Mouse (Mus musculus): ENCODE measurements around the gene Slc30a7. TPM values are rescaled to one million over a fixed set of nuclear protein-coding genes. Genes with fewer than 3 reads are reported as not detected.
"Not testable (repeated sequence)": the region's sequence is repeated elsewhere in the genome, so short reads cannot be mapped to it uniquely, and the experiment has no call there.

The Slc30a7 gene
- polyA plus RNA-seq, 2 experiments = 34.3 to 39.8 TPM

- no peak for DNase-seq (ENCODE audit: low spot score)
- no peak for TF ChIP-seq POLR2A (IDR thresholded peaks at IDR 0.05; ENCODE audit: borderline replicate concordance, extremely low read depth, insufficient read depth, insufficient read length)
Observed at GRCm38 (mm10) chr3:115924401-115925190, 82.6 kb downstream of the Slc30a7 start.

GRCm38 (mm10) chr3:115907406-115907805 is 99.8 kb downstream of the Slc30a7 start:
- H3K4me3 ChIP-seq (replicated peaks; ENCODE audit: low read length); H3K36me3 ChIP-seq (ENCODE audit: control insufficient read depth, insufficient read depth, low read length); H3K27me3 ChIP-seq (ENCODE audit: control insufficient read depth, insufficient read depth, low read length); H3K9ac ChIP-seq (ENCODE audit: low read depth, low read length, severe bottlenecking); ATAC-seq (ENCODE audit: low FRiP score, low read depth); H3K27ac ChIP-seq (replicated peaks; ENCODE audit: low read depth, low read length); H3K9me3 ChIP-seq (ENCODE audit: control insufficient read depth, low read length); H3K4me1 ChIP-seq (ENCODE audit: control insufficient read depth, insufficient read depth, low read length); H3K4me2 ChIP-seq (replicated peaks; ENCODE audit: low read depth, low read length, severe bottlenecking); DNase-seq (ENCODE audit: low spot score): not testable (repeated sequence)
- 97% methylated on average over 8 of the region's 11 CpGs for WGBS

More at GRCm38 (mm10) chr3:115924401-115925190, 82.6 kb downstream of the Slc30a7 start:
- Histone ChIP-seq H3K27ac (replicated peaks; ENCODE audit: low read depth, low read length) (no peak overlapping the region), H3K27me3 (ENCODE audit: control insufficient read depth, insufficient read depth, low read length) (no peaks in the 10 kb centered on the region), H3K4me3 (replicated peaks; ENCODE audit: low read length) (no peak overlapping the region), H3K9ac (ENCODE audit: low read depth, low read length, severe bottlenecking) (no peak overlapping the region), H3K4me2 (replicated peaks; ENCODE audit: low read depth, low read length, severe bottlenecking) (no peak overlapping the region), H3K4me1 (ENCODE audit: control insufficient read depth, insufficient read depth, low read length) (no peaks in the 10 kb centered on the region), H3K9me3 (ENCODE audit: control insufficient read depth, low read length) (no peaks in the 10 kb centered on the region), H3K36me3 (ENCODE audit: control insufficient read depth, insufficient read depth, low read length) (peaks cover 6% of the 10 kb centered on the region)
- 85% methylated on average over 4 of the region's 4 CpGs for WGBS
- no peak for ATAC-seq (ENCODE audit: low FRiP score, low read depth)

- ATAC-seq (ENCODE audit: low FRiP score, low read depth) (no peak), DNase-seq (ENCODE audit: low spot score) (no peak)
- no peaks in the 10 kb centered on the region for H3K27me3 ChIP-seq (ENCODE audit: control insufficient read depth, insufficient read depth, low read length)
- no peak overlapping the region for H3K27ac ChIP-seq (replicated peaks; ENCODE audit: low read depth, low read length)
- H3K36me3 ChIP-seq (ENCODE audit: control insufficient read depth, insufficient read depth, low read length) = no peaks in the 10 kb centered on the region
- no peak overlapping the region for H3K9ac ChIP-seq (ENCODE audit: low read depth, low read length, severe bottlenecking)
- 89% methylated on average over 4 of the region's 4 CpGs for WGBS
- H3K9me3 ChIP-seq (ENCODE audit: control insufficient read depth, low read length) = no peaks in the 10 kb centered on the region
- H3K4me2 ChIP-seq (replicated peaks; ENCODE audit: low read depth, low read length, severe bottlenecking) = no peak overlapping the region
- TF ChIP-seq POLR2A (IDR thresholded peaks at IDR 0.05; ENCODE audit: borderline replicate concordance, extremely low read depth, insufficient read depth, insufficient read length) = no peak
- no peak overlapping the region for H3K4me3 ChIP-seq (replicated peaks; ENCODE audit: low read length)
- no peaks in the 10 kb centered on the region for H3K4me1 ChIP-seq (ENCODE audit: control insufficient read depth, insufficient read depth, low read length)
Observed at GRCm38 (mm10) chr3:115905567-115905966, 101.6 kb downstream of the Slc30a7 start.

GRCm38 (mm10) chr3:115905067-115905466 is 102.1 kb downstream of the Slc30a7 start:
- no peak overlapping the region for H3K4me2 ChIP-seq (replicated peaks; ENCODE audit: low read depth, low read length, severe bottlenecking)
- H3K9ac ChIP-seq (ENCODE audit: low read depth, low read length, severe bottlenecking) = no peak overlapping the region
- WGBS = 81% methylated on average over 3 of the region's 3 CpGs
- no peak for ATAC-seq (ENCODE audit: low FRiP score, low read depth)
- H3K4me3 ChIP-seq (replicated peaks; ENCODE audit: low read length) = no peak overlapping the region
- H3K4me1 ChIP-seq (ENCODE audit: control insufficient read depth, insufficient read depth, low read length) = no peaks in the 10 kb centered on the region
- no peaks in the 10 kb centered on the region for H3K36me3 ChIP-seq (ENCODE audit: control insufficient read depth, insufficient read depth, low read length)
- no peak for TF ChIP-seq POLR2A (IDR thresholded peaks at IDR 0.05; ENCODE audit: borderline replicate concordance, extremely low read depth, insufficient read depth, insufficient read length)
- no peak overlapping the region for H3K27ac ChIP-seq (replicated peaks; ENCODE audit: low read depth, low read length)
- H3K27me3 ChIP-seq (ENCODE audit: control insufficient read depth, insufficient read depth, low read length) = no peaks in the 10 kb centered on the region
- DNase-seq (ENCODE audit: low spot score) = no peak
- H3K9me3 ChIP-seq (ENCODE audit: control insufficient read depth, low read length) = no peaks in the 10 kb centered on the region

- no peak for ATAC-seq (ENCODE audit: low FRiP score, low read depth)
- H3K9ac ChIP-seq (ENCODE audit: low read depth, low read length, severe bottlenecking) = no peak overlapping the region
- H3K27ac ChIP-seq (replicated peaks; ENCODE audit: low read depth, low read length) = no peak overlapping the region
- WGBS = 87% methylated on average over 9 of the region's 9 CpGs
- H3K4me3 ChIP-seq (replicated peaks; ENCODE audit: low read length) = no peak overlapping the region
- H3K9me3 ChIP-seq (ENCODE audit: control insufficient read depth, low read length) = no peaks in the 10 kb centered on the region
- no peak overlapping the region for H3K4me2 ChIP-seq (replicated peaks; ENCODE audit: low read depth, low read length, severe bottlenecking)
- no peaks in the 10 kb centered on the region for H3K27me3 ChIP-seq (ENCODE audit: control insufficient read depth, insufficient read depth, low read length)
- no peaks in the 10 kb centered on the region for H3K4me1 ChIP-seq (ENCODE audit: control insufficient read depth, insufficient read depth, low read length)
- no peak for TF ChIP-seq POLR2A (IDR thresholded peaks at IDR 0.05; ENCODE audit: borderline replicate concordance, extremely low read depth, insufficient read depth, insufficient read length)
- DNase-seq (ENCODE audit: low spot score) = no peak
- H3K36me3 ChIP-seq (ENCODE audit: control insufficient read depth, insufficient read depth, low read length) = no peaks in the 10 kb centered on the region
Observed at GRCm38 (mm10) chr3:115902301-115902956, 104.8 kb downstream of the Slc30a7 start.

Measured in limb, embryonic 14.5 days (tissue).